Mouse (Mus musculus): ENCODE data around the gene Robo3.

Gene Robo3

GRCm38 (mm10) chr9:37432720-37433421, at the start of gene Robo3:
Gene Robo3, minus strand, starts transcription at chr9:37433246.
- no peak for DNase-seq

GRCm38 (mm10) chr9:37474923-37475322, 41.9 kb upstream of the Robo3 start:
- no peak for DNase-seq

GRCm38 (mm10) chr9:37473611-37474125, 40.6 kb upstream of the Robo3 start:
- no peak for DNase-seq

- peak; percentile 31 for DNase-seq
These were observed 29.7 kb upstream of the Robo3 start for GRCm38 (mm10) chr9:37462764-37463163.

GRCm38 (mm10) chr9:37461571-37461970, 28.5 kb upstream of the Robo3 start:
- no peak for DNase-seq

GRCm38 (mm10) chr9:37460961-37461340, 27.9 kb upstream of the Robo3 start:
- no peak for DNase-seq

- no peak for DNase-seq
These were observed 27.3 kb upstream of the Robo3 start for GRCm38 (mm10) chr9:37460043-37460960.

GRCm38 (mm10) chr9:37459665-37460042, 26.6 kb upstream of the Robo3 start:
- DNase-seq: no peak

GRCm38 (mm10) chr9:37457151-37457550, 24.1 kb upstream of the Robo3 start:
- DNase-seq: no peak

- no peak for DNase-seq
These were observed 23.4 kb upstream of the Robo3 start for GRCm38 (mm10) chr9:37456481-37456910.

- DNase-seq: no peak
These were observed 22.8 kb upstream of the Robo3 start for GRCm38 (mm10) chr9:37455868-37456267.

GRCm38 (mm10) chr9:37454991-37455390, 21.9 kb upstream of the Robo3 start:
- no peak for DNase-seq

GRCm38 (mm10) chr9:37454011-37454492, 21.0 kb upstream of the Robo3 start:
- DNase-seq: no peak

- no peak for DNase-seq
These were observed 20.3 kb upstream of the Robo3 start for GRCm38 (mm10) chr9:37453328-37453727.

- no peak for DNase-seq
These were observed 19.4 kb upstream of the Robo3 start for GRCm38 (mm10) chr9:37452401-37452800.

- DNase-seq: no peak
These were observed 5.0 kb upstream of the Robo3 start for GRCm38 (mm10) chr9:37437772-37438735.

- no peak for DNase-seq
These were observed 2.6 kb upstream of the Robo3 start for GRCm38 (mm10) chr9:37435616-37436015.

- no peak for DNase-seq
These were observed 1.9 kb upstream of the Robo3 start for GRCm38 (mm10) chr9:37434932-37435331.

- no peak for DNase-seq
These were observed 946 bp upstream of the Robo3 start for GRCm38 (mm10) chr9:37433823-37434560.

GRCm38 (mm10) chr9:37432026-37432666, 900 bp downstream of the Robo3 start:
- no peak for DNase-seq

- peak; percentile 77 for DNase-seq
These were observed 2.5 kb downstream of the Robo3 start for GRCm38 (mm10) chr9:37430582-37430981.
